Comparison of ENCODE assay signal across 8 mouse cellular contexts in the genomic region with DNA sequence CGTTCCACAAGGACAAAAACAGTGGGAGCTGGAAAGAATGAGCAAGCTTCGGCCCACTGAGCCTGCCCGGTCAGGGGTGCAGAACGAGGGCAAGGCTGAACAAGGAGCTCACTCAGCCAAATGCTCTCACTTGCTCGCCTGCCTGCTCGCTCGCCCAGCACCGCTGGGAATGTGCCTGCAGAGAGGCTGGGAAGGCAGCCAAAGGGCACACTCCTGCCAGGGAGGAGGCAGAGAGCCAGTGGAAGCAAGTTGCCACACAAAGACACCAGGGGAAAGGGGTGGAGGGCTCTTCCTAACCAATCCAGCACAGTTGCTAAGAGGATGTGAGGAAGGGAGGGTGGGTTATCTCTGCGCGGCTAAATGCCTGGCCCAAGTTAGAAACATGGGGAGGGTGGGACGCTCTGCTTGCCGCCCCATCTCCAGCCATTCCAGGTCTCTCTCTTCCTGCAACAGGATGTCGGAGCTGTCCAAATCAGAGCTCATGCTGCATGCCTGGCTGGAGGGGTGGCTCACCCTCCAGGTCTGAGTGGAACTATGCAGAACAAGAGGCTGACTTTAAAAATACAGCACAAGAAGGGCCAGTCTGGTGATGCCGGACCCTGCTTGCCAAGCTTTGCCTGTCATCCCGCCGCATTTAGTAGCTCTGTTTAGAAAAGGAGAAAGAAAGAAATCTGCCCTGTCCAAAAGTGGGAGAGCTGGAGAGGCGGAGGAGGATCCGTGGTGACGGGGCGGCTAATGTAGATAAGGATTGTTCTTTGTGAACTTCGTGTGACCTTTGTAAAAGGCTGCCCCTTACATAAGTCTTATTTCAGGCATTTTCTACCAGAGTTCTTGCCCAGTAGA.
DNase-seq lines count a peak whose midpoint lies in the region; ATAC-seq lines count a peak whose summit lies in the region.

No protein-coding gene starts in this region.

- WGBS in forebrain, embryonic 13.5 days, result 11% methylated on average over 21 of the region's 21 CpGs
- 2% methylated on average over 21 of the region's 21 CpGs for WGBS in heart, embryonic 15.5 days
- 24% methylated on average over 21 of the region's 21 CpGs for WGBS in liver, embryonic 11.5 days
- WGBS in neural tube, embryonic 13.5 days, result 17% methylated on average over 21 of the region's 21 CpGs

- peak overlapping the region; percentile 55 for H3K9ac ChIP-seq in forebrain, embryonic 13.5 days
- peak overlapping the region; percentile 40 for H3K9ac ChIP-seq in heart, embryonic 15.5 days
- H3K9ac ChIP-seq in liver, embryonic 11.5 days (ENCODE audit: low read depth, low read length), result no peak overlapping the region
- H3K9ac ChIP-seq in neural tube, embryonic 13.5 days, result peak overlapping the region; percentile 36

- peak overlapping the region; percentile 23 for H3K4me3 ChIP-seq in megakaryocyte, embryonic 14.5 days (replicated peaks)
- H3K4me3 ChIP-seq in forebrain, embryonic 13.5 days, result peak overlapping the region; percentile 24
- H3K4me3 ChIP-seq in heart, embryonic 15.5 days, result peak overlapping the region; percentile 36
- H3K4me3 ChIP-seq in liver, embryonic 11.5 days (ENCODE audit: low read depth, low read length), result no peak overlapping the region
- H3K4me3 ChIP-seq in neural tube, embryonic 13.5 days, result peak overlapping the region; percentile 16; the same call in 1 of the 2 replicates

- ATAC-seq in megakaryocyte, adult 5-6 weeks (ENCODE audit: poor library complexity, severe bottlenecking), result no peak
- peak; percentile 80 for ATAC-seq in forebrain, embryonic 13.5 days
- ATAC-seq in heart, embryonic 15.5 days (replicated peaks; ENCODE audit: insufficient number of reproducible peaks, insufficient read depth, low FRiP score, low read depth), result peak; percentile 94
- no peak for ATAC-seq in liver, embryonic 11.5 days (replicated peaks; ENCODE audit: low FRiP score)
- ATAC-seq in neural tube, embryonic 13.5 days (ENCODE audit: low read depth), result peak; percentile 90

- H3K9me3 ChIP-seq in megakaryocyte, embryonic 14.5 days, result peaks cover 5% of the 10 kb centered on the region
- no peaks in the 10 kb centered on the region for H3K9me3 ChIP-seq in forebrain, embryonic 13.5 days (replicated peaks)
- H3K9me3 ChIP-seq in heart, embryonic 15.5 days (replicated peaks), result no peaks in the 10 kb centered on the region
- no peaks in the 10 kb centered on the region for H3K9me3 ChIP-seq in liver, embryonic 11.5 days (ENCODE audit: control insufficient read depth, low read length)
- H3K9me3 ChIP-seq in neural tube, embryonic 13.5 days, result no peaks in the 10 kb centered on the region

- peak overlapping the region; percentile 92 for H3K27ac ChIP-seq in forebrain, embryonic 13.5 days
- peak overlapping the region; percentile 97 for H3K27ac ChIP-seq in heart, embryonic 15.5 days
- peak overlapping the region; percentile 39; the same call in 1 of the 2 replicates for H3K27ac ChIP-seq in liver, embryonic 11.5 days (ENCODE audit: low read depth, low read length)
- peak overlapping the region; percentile 89 for H3K27ac ChIP-seq in neural tube, embryonic 13.5 days (replicated peaks)

- H3K27me3 ChIP-seq in megakaryocyte, embryonic 14.5 days (replicated peaks), result peaks cover 15% of the 10 kb centered on the region
- H3K27me3 ChIP-seq in forebrain, embryonic 13.5 days, result no peaks in the 10 kb centered on the region
- no peaks in the 10 kb centered on the region for H3K27me3 ChIP-seq in heart, embryonic 15.5 days
- no peaks in the 10 kb centered on the region for H3K27me3 ChIP-seq in liver, embryonic 11.5 days (replicated peaks; ENCODE audit: control insufficient read depth, insufficient read depth, low read length)
- no peaks in the 10 kb centered on the region for H3K27me3 ChIP-seq in neural tube, embryonic 13.5 days

- peak overlapping the region; percentile 57 for H3K4me2 ChIP-seq in forebrain, embryonic 13.5 days
- peak overlapping the region; percentile 62 for H3K4me2 ChIP-seq in heart, embryonic 15.5 days
- H3K4me2 ChIP-seq in liver, embryonic 11.5 days, result peak overlapping the region; percentile 46
- H3K4me2 ChIP-seq in neural tube, embryonic 13.5 days, result peak overlapping the region; percentile 48

- peaks cover 49% of the 10 kb centered on the region for H3K4me1 ChIP-seq in megakaryocyte, embryonic 14.5 days
- peaks cover 68% of the 10 kb centered on the region for H3K4me1 ChIP-seq in forebrain, embryonic 13.5 days
- H3K4me1 ChIP-seq in heart, embryonic 15.5 days (replicated peaks), result peaks cover 68% of the 10 kb centered on the region
- H3K4me1 ChIP-seq in liver, embryonic 11.5 days (replicated peaks; ENCODE audit: control insufficient read depth, insufficient read depth, low read length), result peaks cover 12% of the 10 kb centered on the region
- H3K4me1 ChIP-seq in neural tube, embryonic 13.5 days (replicated peaks), result peaks cover 67% of the 10 kb centered on the region

- peak; percentile 94 to 97 for DNase-seq in kidney, postnatal 25 days
- peak; percentile 49 for DNase-seq in liver, embryonic 11.5 days (ENCODE audit: low spot score)
- DNase-seq in urinary bladder, postnatal 14 days (ENCODE audit: low spot score), result peak; percentile 77

- peaks cover 8% of the 10 kb centered on the region for H3K36me3 ChIP-seq in megakaryocyte, embryonic 14.5 days (replicated peaks; ENCODE audit: low read length)
- H3K36me3 ChIP-seq in forebrain, embryonic 13.5 days (ENCODE audit: poor library complexity, severe bottlenecking), result no peaks in the 10 kb centered on the region
- no peaks in the 10 kb centered on the region for H3K36me3 ChIP-seq in heart, embryonic 15.5 days
- H3K36me3 ChIP-seq in liver, embryonic 11.5 days (ENCODE audit: control insufficient read depth, insufficient read depth, low read length), result no peaks in the 10 kb centered on the region
- H3K36me3 ChIP-seq in neural tube, embryonic 13.5 days, result no peaks in the 10 kb centered on the region

Comparison
In these comparisons a context has a peak if more than half of its experiments do, and no peak if none do; other contexts are left out.
1. ATAC-seq: peak in forebrain, embryonic 13.5 days (single experiment), heart, embryonic 15.5 days (single experiment) and neural tube, embryonic 13.5 days (single experiment); none in megakaryocyte, adult 5-6 weeks (single experiment) and liver, embryonic 11.5 days (single experiment).
2. H3K27ac ChIP-seq: peak in every context shown above with its lines; median percentile 97 in heart, embryonic 15.5 days; 92 in forebrain, embryonic 13.5 days; 89 in neural tube, embryonic 13.5 days; 39 in liver, embryonic 11.5 days.
3. Peak in every context shown above with its lines, with median percentiles within 50 percentile points of each other: H3K4me2 ChIP-seq and DNase-seq.